Mouse (Mus musculus) hindbrain, embryonic 12.5 days (tissue): ENCODE measurements at regions not wholly inside any gene's neighbourhood (a gene's known extent, or its start where the extent isn't known, plus 50 kb on each side); places are given as distances from the start of the nearest gene placed in this dataset.

Experiments used
- ATAC-seq: fragments of 200-750 bp; cut with Nextera tagmentation; 2 replicates; pipeline ENCODE4 v1.8.0; 2017; ENCODE audit warnings: moderate TSS enrichment; ENCODE audit not compliant: low FRiP score
- H3K27ac ChIP-seq: fragments of 300-500 bp; sonication (generic); 2 replicates; pipeline ENCODE4 v1.5.1; 2016; ENCODE audit warnings: mild to moderate bottlenecking
- H3K27me3 ChIP-seq: fragments of 300-500 bp; sonication (generic); 2 replicates; pipeline ENCODE4 v1.6.1; 2016; ENCODE audit warnings: mild to moderate bottlenecking
- H3K36me3 ChIP-seq: fragments of 300-500 bp; sonication (generic); 2 replicates; pipeline ENCODE4 v1.6.1; 2016; ENCODE audit warnings: mild to moderate bottlenecking
- H3K4me1 ChIP-seq: fragments of 300-500 bp; sonication (generic); 2 replicates; pipeline ENCODE4 v1.6.1; 2016
- H3K4me2 ChIP-seq: fragments of 300-500 bp; sonication (generic); replicated peaks from 2 replicates; pipeline ENCODE4 v1.6.1; 2016; ENCODE audit warnings: mild to moderate bottlenecking
- H3K4me3 ChIP-seq: fragments of 300-500 bp; sonication (generic); 2 replicates; pipeline ENCODE4 v1.5.1; 2016; ENCODE audit warnings: mild to moderate bottlenecking
- H3K9ac ChIP-seq: fragments of 300-500 bp; sonication (generic); 2 replicates; pipeline ENCODE4 v1.6.1; 2016; ENCODE audit warnings: mild to moderate bottlenecking, moderate library complexity
- H3K9me3 ChIP-seq: fragments of 300-500 bp; sonication (generic); replicated peaks from 2 replicates; pipeline ENCODE4 v1.6.1; 2016; ENCODE audit warnings: mild to moderate bottlenecking
- WGBS: fragments of 180-500 bp; shearing (Covaris S2); methylation state at CpG from one replicate; pipeline ENCODE4 v1.1.7; 2016; 5-methylcytosine and 5-hydroxymethylcytosine counted together

DNA sequence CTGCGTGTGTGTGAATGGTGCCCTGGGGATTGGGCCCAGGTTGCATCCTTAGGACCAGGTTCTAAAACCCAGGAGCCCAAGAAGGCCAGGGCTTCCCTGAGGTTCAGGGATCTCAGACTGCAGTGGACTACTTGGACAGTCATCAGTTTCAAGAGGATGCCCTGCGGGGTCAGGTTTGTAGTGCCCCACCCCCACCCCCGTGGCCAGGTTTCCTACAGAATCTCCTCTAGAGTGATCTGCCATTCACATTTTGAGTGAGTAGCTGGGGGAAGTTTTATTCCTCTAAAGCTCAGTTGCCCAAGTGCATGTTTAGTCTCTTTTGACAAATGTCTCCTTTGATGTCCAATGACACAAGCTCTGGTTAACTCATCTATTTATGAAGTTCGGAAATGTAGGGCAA lies 193.5 kb upstream of the Bmper start:
- H3K27ac ChIP-seq, result no peak overlapping the region
- H3K4me2 ChIP-seq, result no peak overlapping the region
- no peak for ATAC-seq
- H3K9me3 ChIP-seq, result no peaks in the 10 kb centered on the region
- H3K27me3 ChIP-seq, result no peaks in the 10 kb centered on the region; the same call in 1 of the 2 replicates
- H3K36me3 ChIP-seq, result no peaks in the 10 kb centered on the region
- H3K9ac ChIP-seq, result no peak overlapping the region
- 79% methylated on average over 4 of the region's 4 CpGs for WGBS
- H3K4me1 ChIP-seq, result peaks cover 10% of the 10 kb centered on the region
- H3K4me3 ChIP-seq, result no peak overlapping the region

DNA sequence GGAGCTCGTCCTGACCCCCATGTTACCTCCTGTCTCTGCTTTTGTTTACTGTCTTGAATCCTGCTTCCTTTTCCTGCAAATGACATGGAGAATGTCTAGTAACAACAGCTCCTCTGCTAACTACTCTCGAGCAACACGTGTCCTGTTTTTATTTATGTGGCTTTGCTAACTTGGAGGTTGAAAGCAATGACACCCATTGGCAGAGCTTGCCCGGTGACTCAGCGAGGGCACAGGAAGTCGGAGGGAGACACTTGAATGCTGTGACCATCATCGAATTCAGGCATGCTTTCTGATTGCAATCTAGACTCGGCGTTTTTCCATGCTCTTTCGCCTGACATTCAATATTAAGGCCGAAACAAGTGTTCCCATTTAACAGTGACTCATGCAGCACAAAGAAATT lies 192.7 kb upstream of the Bmper start:
- peaks cover 10% of the 10 kb centered on the region for H3K4me1 ChIP-seq
- no peak for ATAC-seq
- no peak overlapping the region for H3K4me2 ChIP-seq
- no peak overlapping the region for H3K4me3 ChIP-seq
- no peaks in the 10 kb centered on the region for H3K36me3 ChIP-seq
- no peaks in the 10 kb centered on the region for H3K9me3 ChIP-seq
- WGBS, result 83% methylated on average over 11 of the region's 11 CpGs
- H3K9ac ChIP-seq, result no peak overlapping the region
- H3K27me3 ChIP-seq, result peaks cover 2% of the 10 kb centered on the region
- no peak overlapping the region for H3K27ac ChIP-seq

DNA sequence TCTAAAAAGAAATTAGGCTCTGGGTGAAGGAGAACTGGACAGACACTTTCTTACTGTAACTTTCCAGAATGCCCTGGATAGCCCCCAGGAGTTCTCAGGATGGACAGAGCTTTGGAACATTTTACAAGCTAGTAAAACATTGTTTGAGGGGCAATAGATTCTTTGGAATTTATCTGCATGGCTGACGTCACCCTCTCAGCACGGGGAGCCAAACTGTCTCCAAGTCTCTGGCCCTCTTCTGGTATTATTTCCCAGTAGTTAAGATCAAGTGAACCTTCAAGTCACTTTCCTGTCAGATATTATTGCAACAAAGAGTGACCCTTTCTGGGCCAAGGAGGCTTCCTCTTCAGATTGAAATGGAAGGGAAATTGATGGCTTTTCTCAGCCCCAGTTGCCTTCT lies 192.3 kb upstream of the Bmper start:
- WGBS, result 72% methylated on average over 2 of the region's 2 CpGs
- H3K9ac ChIP-seq, result no peak overlapping the region
- H3K4me3 ChIP-seq, result no peak overlapping the region
- no peak for ATAC-seq
- H3K9me3 ChIP-seq, result no peaks in the 10 kb centered on the region
- H3K27ac ChIP-seq, result no peak overlapping the region
- peaks cover 13% of the 10 kb centered on the region for H3K4me1 ChIP-seq
- no peaks in the 10 kb centered on the region for H3K36me3 ChIP-seq
- H3K4me2 ChIP-seq, result no peak overlapping the region
- peaks cover 6% of the 10 kb centered on the region for H3K27me3 ChIP-seq

DNA sequence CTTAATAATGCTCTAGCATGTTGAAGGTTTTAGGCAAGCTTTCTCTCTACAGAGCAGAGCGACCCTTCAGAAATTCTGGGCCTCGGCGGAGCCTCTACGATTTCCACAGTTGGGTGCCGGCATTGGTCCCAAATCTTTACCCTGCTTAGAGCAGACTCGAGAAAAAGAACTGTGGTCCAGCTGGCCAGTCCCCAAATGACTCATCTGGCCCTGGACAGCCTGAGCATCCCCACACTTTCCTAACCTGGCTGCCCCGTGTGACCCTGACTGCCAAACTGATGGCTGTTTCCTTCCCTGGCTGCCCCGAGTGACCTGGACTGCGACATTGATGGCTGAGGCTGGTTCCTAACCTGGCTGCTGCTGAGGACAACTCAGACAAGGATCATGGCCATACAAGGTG lies 191.0 kb upstream of the Bmper start:
- no peak for ATAC-seq
- Histone ChIP-seq H3K9ac (no peak overlapping the region), H3K4me1 (peaks cover 22% of the 10 kb centered on the region), H3K4me3 (no peak overlapping the region), H3K36me3 (no peaks in the 10 kb centered on the region), H3K4me2 (no peak overlapping the region), H3K9me3 (no peaks in the 10 kb centered on the region), H3K27me3 (peaks cover 6% of the 10 kb centered on the region), H3K27ac (no peak overlapping the region)
- 80% methylated on average over 9 of the region's 9 CpGs for WGBS

DNA sequence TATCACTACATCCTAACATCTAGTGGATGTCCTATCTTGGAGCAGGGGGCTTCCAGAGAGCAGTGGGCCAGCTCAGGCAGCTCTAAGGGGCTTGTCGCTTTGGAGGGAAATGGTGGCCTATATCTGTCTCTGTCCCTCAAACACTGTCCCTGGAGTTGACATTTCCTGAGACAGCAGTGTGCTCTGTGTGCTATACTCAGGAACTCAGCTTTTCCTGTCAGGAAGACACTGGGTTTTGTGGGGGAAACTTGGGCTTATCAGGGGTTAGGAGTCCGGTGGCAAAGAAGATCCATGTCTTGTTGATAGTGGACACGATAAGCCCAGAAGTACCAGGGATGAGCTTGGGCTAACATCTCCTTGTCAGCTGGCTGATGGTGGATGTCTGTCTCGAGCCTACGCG lies 187.6 kb upstream of the Bmper start:
- no peaks in the 10 kb centered on the region for H3K9me3 ChIP-seq
- H3K27me3 ChIP-seq, result peaks cover 6% of the 10 kb centered on the region
- no peak overlapping the region for H3K27ac ChIP-seq
- H3K4me1 ChIP-seq, result peaks cover 21% of the 10 kb centered on the region
- no peak overlapping the region for H3K4me2 ChIP-seq
- no peak for ATAC-seq
- no peak overlapping the region for H3K9ac ChIP-seq
- 66% methylated on average over 6 of the region's 6 CpGs for WGBS
- H3K4me3 ChIP-seq, result no peak overlapping the region
- no peaks in the 10 kb centered on the region for H3K36me3 ChIP-seq

DNA sequence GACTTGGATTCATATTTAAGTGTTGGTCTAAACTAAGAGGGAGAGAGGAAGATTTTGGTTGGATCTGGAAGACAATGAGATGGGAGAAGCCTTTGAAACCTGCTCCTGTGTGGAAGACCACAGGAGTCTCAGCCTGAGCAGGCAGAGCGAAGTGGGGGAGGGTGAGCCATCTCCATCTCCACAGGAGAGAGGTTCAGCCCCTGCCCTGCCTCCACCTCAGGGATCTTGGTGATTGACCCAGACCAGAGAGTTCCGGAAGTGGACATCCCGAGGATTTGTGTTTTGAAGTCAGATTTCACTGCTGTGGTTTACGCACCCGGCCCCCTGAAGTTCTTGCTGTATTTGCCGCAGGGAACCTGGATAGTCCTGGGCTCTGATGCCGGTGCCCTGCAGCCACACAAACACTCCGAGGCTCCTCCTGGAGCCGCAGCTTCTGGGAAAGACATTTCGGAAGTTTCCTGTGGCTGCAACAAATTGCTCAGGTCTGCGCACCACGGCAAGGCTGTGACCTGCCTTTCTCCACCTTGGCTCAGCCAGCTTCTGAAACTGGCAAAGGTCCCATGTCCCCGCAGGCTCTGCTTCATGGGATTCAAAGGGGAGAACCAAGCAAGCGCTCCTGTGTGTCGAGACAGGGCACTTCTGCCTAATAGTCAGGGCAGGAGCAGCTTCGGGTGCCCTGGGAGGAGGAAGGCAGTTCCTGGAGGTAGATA lies 186.8 kb upstream of the Bmper start:
- H3K27me3 ChIP-seq, result peaks cover 6% of the 10 kb centered on the region
- peaks cover 21% of the 10 kb centered on the region for H3K4me1 ChIP-seq
- no peaks in the 10 kb centered on the region for H3K9me3 ChIP-seq
- no peak for ATAC-seq
- peak overlapping the region; percentile 32 for H3K9ac ChIP-seq
- WGBS, result 9% methylated on average over 16 of the region's 16 CpGs
- peak overlapping the region; percentile 42 for H3K4me2 ChIP-seq
- H3K4me3 ChIP-seq, result no peak overlapping the region
- no peak overlapping the region for H3K27ac ChIP-seq
- no peaks in the 10 kb centered on the region for H3K36me3 ChIP-seq

DNA sequence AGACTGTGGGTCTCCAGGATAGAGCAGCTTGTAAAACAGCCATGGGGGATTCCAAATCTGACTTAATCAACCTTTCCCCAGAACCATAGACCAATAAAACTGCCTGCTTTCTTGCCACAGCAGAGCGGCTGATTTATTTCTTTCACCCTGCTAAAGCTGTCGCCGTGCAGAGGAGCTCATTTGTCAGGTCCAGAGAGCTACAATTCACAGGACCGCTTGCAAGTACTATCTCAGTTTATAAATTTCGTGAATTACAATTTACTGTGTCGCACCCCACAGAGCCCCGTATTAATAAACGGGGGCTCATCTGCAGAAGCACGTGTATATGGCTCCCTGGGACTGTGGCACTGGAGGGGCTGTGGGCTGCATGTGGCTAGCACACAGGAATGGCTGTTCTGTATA lies 185.4 kb upstream of the Bmper start:
- ATAC-seq, result peak; percentile 67
- 50% methylated on average over 9 of the region's 9 CpGs for WGBS
- Histone ChIP-seq H3K9ac (no peak overlapping the region), H3K36me3 (no peaks in the 10 kb centered on the region), H3K4me2 (no peak overlapping the region), H3K4me3 (no peak overlapping the region), H3K27me3 (peaks cover 6% of the 10 kb centered on the region), H3K9me3 (no peaks in the 10 kb centered on the region), H3K4me1 (peaks cover 24% of the 10 kb centered on the region), H3K27ac (peak overlapping the region; percentile 58; the same call in 1 of the 2 replicates)

DNA sequence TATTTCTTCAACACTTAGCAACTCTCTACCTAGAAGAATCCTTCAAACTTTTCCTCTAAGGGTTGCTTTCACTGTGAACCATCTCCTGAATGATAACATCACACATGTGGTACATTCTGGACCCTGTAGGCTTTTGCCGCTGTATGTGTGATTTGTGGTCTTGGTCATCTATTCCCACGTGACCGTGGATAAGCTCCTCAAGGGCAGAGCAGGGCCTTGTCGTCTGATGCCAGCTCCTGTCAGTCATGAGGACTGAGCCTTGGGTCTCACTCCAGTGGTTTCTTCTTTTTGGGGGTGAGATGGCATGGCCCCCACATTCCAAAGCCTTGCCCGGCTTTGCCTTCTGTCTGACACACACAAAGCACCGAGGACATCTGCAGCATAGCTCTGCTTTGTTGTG lies 183.3 kb upstream of the Bmper start:
- Histone ChIP-seq H3K4me2 (no peak overlapping the region), H3K36me3 (no peaks in the 10 kb centered on the region), H3K27ac (no peak overlapping the region), H3K27me3 (peaks cover 9% of the 10 kb centered on the region), H3K9me3 (no peaks in the 10 kb centered on the region), H3K4me3 (no peak overlapping the region), H3K9ac (no peak overlapping the region), H3K4me1 (peaks cover 20% of the 10 kb centered on the region)
- ATAC-seq, result no peak
- 89% methylated on average over 6 of the region's 6 CpGs for WGBS

DNA sequence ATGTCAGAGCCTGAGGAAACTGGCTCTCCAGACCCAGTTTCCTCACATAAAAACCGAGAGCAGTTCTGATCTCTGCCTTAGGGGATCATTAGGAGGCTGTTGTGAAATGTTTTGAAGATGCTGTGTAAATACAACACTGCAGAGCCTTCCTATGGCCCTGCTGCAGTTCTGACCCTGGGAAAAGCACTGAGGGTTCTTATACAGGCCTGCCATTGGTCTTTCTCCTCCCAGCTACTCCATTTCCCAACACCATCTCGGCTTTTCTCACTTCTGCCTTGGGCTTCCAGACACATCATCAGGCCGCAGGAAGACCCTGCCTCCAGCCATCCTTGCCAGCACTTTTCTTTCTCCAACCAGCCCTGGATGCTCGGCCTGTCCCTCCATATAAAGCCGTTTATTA lies 181.9 kb upstream of the Bmper start:
- ATAC-seq, result no peak
- H3K9ac ChIP-seq, result no peak overlapping the region
- H3K4me3 ChIP-seq, result no peak overlapping the region
- 57% methylated on average over 5 of the region's 5 CpGs for WGBS
- 0 out of 2 replicates have a peak, but pooled peaks cover 3% of the 10 kb centered on the region for H3K27me3 ChIP-seq
- H3K27ac ChIP-seq, result no peak overlapping the region
- H3K9me3 ChIP-seq, result no peaks in the 10 kb centered on the region
- no peak overlapping the region for H3K4me2 ChIP-seq
- H3K4me1 ChIP-seq, result peaks cover 12% of the 10 kb centered on the region
- H3K36me3 ChIP-seq, result no peaks in the 10 kb centered on the region

DNA sequence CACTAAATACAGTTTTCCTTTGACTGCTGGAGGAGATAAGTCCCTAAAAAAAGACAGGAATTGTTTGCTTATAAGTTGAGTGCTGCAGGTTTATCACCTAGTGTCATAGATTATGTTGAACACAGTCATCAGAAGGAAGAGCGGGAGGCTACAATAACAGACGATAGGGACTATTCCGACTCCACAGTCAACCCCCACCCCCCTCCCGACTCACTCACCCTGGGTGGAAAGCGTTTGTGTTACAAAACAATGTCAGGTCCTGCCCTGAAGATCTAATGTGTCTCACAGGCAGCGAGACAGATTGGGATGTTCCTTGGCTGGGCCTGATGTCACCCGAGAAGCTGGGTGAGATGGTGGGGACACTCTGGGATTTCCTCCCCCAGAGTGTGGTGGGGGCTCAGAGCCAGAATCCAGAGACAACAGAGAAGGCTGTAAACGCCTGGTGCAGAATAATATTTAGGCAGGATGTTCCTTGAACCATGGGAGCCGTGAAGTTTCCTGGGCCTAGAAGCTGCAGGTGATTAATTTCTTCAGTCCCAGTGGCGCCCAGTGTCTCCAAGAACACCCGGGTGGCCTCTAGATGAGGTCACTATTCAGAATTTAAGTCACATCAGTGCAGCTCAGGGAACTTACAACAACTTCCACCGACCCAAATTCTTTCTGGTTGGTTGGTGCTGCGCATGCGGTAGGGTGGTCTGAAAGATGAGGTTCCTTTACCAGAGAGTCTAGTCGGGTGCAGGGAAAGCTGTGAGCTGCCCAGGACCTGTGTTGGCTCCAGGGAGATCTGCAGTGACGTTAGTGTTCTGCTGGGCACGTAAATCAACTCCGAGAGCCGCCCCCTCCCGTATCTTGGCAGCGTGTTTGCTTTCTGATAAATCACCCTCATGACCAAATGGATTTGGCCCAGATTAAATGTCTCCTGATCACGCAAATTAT lies 181.1 kb upstream of the Bmper start:
- no peaks in the 10 kb centered on the region for H3K9me3 ChIP-seq
- no peak for ATAC-seq
- no peak overlapping the region for H3K4me3 ChIP-seq
- H3K27ac ChIP-seq, result no peak overlapping the region
- WGBS, result 66% methylated on average over 22 of the region's 22 CpGs
- H3K27me3 ChIP-seq, result 0 out of 2 replicates have a peak, but pooled peaks cover 3% of the 10 kb centered on the region
- no peak overlapping the region for H3K4me2 ChIP-seq
- H3K9ac ChIP-seq, result no peak overlapping the region
- no peaks in the 10 kb centered on the region for H3K36me3 ChIP-seq
- peaks cover 8% of the 10 kb centered on the region; the same call in 1 of the 2 replicates for H3K4me1 ChIP-seq

DNA sequence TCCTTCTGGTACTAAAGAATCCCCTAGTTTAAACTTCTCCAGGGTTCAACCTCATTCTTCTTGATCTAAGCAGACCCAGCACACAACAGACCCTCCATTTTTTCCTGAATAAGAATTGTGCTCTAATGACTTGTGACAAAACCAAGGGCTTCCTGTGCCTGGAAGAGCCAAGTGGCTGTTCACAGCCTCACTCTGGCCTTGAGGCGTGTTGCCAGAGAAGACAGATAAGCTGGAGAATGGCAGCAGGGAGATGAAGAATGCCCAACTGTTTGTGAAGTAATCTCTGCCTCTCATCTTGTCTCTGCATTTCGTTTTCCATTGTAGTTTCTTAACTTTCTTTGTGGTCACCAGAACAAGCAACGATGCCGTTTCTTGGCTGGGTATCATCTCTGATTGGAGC lies 179.9 kb upstream of the Bmper start:
- no peak overlapping the region for H3K27ac ChIP-seq
- H3K4me3 ChIP-seq, result no peak overlapping the region
- H3K4me2 ChIP-seq, result no peak overlapping the region
- no peak overlapping the region for H3K9ac ChIP-seq
- H3K9me3 ChIP-seq, result no peaks in the 10 kb centered on the region
- H3K4me1 ChIP-seq, result peaks cover 3% of the 10 kb centered on the region; the same call in 1 of the 2 replicates
- 0 out of 2 replicates have a peak, but pooled peaks cover 3% of the 10 kb centered on the region for H3K27me3 ChIP-seq
- 87% methylated on average over 4 of the region's 4 CpGs for WGBS
- no peaks in the 10 kb centered on the region for H3K36me3 ChIP-seq
- ATAC-seq, result no peak

DNA sequence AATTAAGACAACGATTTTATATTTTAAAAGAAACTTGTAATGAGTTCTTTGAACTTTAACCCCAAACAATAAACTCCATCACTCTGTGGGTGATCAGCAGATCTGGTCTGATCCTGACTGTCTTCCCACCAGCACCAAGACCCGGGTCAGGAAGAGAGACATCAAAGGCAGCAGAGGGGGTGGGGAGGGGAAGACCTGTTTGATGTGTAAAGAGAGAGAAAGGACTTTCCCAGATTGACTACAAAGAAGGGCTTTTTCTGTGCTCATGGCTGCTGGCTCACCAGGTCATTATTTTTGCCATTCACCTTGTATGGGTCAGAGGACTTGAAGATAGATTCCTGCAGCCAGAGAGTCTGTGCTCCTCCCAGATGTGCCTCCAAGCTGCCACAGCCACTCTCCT lies 177.4 kb upstream of the Bmper start:
- no peak for ATAC-seq
- Histone ChIP-seq H3K9ac (no peak overlapping the region), H3K4me2 (no peak overlapping the region), H3K4me3 (no peak overlapping the region), H3K36me3 (no peaks in the 10 kb centered on the region), H3K9me3 (no peaks in the 10 kb centered on the region), H3K4me1 (peaks cover 3% of the 10 kb centered on the region; the same call in 1 of the 2 replicates), H3K27me3 (0 out of 2 replicates have a peak, but pooled peaks cover 3% of the 10 kb centered on the region), H3K27ac (no peak overlapping the region)
- WGBS, result 24% methylated on average over 2 of the region's 2 CpGs
